Mouse (Mus musculus) megakaryocyte, adult 5-6 weeks (primary cell): ENCODE data around the gene Wasf3. TPM values are rescaled to one million over a fixed set of nuclear protein-coding genes. Genes with fewer than 3 reads are reported as not detected.
"Not testable (repeated sequence)": the region's sequence is repeated elsewhere in the genome, so short reads cannot be mapped to it uniquely, and the experiment has no call there.

ENCODE experiments used
- ATAC-seq: 2 replicates; pipeline ENCODE4 v1.8.0; 2016; ENCODE audit warnings: mild to moderate bottlenecking, inconsistent platforms; ENCODE audit not compliant: poor library complexity, severe bottlenecking
- total RNA-seq, 2 experiments: library from RNA; stranded (forward) in 1 of 2; stranded (reverse) in 1 of 2; fragments of 153-499, 151-499 nt in 1 of 2; fragments of 221-1000, 200-1000 nt in 1 of 2; gene quantifications; 2 replicates each; pipeline versions ENCODE4 v1.2.3 to v1.2.4; 2015 to 2017

Wasf3 gene
- total RNA-seq, 2 experiments from 2014 or later: not detected

DNA sequence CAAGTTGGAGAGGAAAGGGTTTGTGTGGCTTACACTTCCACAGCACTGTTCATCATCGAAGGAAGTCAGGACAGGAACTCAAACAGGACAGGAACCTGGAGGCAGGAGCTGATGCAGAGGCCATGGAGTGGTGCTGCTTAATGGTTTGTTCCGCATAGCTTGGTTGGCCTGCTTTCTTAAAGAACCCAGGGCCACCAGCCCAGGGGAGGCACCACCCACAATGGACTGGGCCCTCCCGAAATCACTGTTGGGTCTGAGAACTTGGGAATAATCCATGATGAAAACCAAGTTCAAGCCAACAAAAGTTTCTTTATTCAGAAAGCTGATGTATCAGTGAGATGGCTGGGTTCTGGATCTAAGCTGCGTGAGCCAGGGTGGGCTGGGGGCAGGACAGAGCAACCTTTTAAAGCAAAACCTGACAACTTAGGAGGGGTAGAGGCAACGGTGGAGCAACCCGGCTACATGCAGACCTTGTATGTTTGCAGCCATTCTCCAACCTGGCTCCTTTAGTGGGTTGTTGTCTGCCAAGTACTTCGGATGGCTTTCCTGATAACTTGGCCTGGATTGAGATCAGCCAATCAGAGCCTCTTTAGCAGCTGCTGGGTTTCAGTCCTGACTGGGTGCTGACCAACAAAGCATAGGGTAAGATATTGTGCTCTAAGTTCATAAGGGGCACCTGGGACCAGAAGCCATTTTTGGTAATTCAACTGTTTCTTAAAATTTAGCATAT, 13.8 kb downstream of the Wasf3 start:
- no peak for ATAC-seq

DNA sequence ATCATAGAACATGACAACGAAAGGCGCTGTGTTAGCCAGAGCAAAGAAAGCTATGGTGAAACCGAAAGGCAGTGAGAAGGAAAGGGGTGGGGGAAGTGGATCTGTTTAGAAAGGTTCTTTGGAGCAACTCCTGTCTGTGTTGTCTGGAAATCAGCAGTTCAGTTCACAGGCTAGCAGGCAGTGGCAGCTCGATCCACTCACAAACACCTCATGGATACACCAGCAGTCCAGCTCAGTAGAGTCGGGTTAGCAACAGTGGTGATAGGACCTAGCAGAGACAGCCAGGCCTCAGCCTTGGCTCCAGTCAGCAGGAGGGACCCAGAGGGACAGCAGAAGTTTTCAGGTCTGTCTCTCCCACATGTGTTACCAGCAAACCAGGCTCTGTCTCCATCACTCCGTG, 16.2 kb downstream of the Wasf3 start:
- not testable (repeated sequence) for ATAC-seq

DNA sequence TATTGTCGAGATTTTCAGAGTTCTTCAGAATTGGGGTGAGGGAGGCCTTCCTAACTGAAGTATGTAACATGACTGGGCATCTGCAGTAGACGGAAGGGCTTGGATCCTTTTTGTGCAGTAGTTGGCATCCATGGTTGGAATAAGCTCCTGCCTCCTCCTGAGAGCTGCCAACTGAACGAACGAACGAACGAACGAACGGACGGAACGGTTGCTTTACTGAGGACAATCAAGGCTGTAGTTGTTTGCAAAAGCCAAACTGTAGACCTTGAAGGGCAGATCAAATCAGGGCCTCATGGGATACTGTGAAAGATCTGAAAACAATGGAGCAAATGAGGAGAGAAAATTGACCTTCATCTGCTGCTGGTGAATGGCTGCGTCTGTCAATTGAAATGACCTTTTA, 17.5 kb downstream of the Wasf3 start:
- ATAC-seq: no peak

DNA sequence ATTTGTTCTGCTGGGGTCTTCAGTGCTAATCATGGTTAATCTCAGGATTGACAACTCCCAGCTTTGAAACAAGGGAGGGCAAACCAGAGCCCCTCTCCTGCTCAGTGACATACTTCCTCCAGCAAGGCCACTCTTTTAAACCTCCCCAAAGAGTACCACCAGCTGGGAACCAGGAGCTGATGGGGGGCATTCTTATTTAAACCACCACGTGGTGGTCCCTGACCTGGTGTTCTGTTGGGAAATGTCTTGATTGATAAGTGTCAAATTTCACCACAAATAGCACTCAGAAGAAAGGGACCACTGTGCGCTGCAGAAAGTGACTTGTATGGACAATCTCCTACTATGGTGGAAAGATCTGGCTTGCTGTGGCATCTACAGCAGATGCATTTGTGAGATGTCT, 19.1 kb downstream of the Wasf3 start:
- no peak for ATAC-seq

DNA sequence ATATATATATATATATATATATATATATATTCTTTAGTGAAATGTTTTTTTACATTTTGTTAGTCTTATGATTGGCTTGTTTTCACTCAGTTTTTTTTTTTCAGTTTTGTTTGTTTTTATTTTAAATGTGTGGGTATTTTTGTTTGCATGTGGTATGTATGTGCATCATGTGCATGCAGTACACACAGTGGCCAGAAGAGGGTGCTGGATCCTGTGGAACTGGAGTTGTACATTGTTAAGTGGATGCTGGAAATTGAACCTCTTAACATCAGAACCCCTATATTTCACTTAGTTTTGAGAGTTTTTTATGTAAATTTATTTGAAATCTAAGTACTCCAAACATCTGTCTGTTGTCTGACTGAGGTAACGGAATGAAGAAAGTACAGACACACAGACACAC, 21.3 kb downstream of the Wasf3 start:
- no peak for ATAC-seq

DNA sequence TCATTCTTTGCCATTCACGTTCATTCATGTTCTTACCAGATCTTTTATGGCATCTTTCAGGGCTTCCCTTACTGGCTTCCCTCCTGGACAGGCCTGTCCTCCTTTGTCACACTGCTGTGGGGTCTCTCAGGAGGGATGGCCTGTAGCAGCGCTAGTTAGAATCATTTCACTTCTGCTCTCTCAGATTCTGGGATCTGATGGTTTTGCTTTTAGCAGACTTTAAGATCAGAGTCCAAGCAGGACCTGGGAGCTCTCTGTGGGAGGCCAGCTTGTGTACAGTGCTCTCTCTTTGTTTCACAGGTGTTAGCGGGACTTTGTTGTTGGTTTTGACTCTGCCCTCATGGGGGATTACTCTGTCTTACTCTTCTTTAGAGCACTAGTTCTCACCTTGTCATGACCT, 23.0 kb downstream of the Wasf3 start:
- ATAC-seq: no peak

DNA sequence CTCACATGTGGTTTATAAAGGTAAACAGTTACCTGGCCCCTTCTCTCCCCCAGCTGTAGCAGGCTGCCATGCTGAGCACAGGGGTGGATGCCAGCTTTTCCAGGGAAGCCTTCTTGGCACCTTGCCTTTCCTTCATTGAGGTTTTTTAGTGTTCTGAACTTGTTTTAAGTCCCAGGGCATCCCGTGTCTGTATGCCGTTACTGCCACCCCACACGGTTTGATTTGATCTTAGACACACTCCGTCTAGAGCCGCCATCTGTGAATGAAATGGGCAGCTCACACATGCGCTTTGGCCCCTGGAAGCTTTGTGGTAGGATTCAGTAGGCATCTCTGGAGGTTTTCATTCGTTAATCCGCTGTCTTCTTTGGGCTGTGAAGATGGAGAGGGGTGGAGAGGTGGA, 23.8 kb downstream of the Wasf3 start:
- no peak for ATAC-seq

DNA sequence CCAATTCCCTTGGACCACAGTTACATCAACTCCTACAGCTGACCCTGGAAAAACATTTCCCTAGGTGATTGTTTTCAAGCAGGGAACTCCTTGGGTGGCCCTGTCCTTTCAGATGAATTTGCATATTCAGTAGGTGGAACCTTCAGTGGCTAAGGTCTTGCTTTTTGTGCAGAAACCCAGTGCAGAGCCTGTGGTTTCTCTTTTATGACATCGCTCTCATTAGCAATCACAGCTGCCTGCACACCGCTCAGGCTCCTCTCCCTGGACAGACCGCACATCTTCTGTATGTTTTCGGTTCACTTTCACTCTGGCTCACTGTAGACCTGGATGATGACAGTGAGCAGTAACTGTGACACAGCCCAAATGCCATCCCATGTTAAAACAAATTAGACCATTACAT, 26.0 kb downstream of the Wasf3 start:
- ATAC-seq: no peak

DNA sequence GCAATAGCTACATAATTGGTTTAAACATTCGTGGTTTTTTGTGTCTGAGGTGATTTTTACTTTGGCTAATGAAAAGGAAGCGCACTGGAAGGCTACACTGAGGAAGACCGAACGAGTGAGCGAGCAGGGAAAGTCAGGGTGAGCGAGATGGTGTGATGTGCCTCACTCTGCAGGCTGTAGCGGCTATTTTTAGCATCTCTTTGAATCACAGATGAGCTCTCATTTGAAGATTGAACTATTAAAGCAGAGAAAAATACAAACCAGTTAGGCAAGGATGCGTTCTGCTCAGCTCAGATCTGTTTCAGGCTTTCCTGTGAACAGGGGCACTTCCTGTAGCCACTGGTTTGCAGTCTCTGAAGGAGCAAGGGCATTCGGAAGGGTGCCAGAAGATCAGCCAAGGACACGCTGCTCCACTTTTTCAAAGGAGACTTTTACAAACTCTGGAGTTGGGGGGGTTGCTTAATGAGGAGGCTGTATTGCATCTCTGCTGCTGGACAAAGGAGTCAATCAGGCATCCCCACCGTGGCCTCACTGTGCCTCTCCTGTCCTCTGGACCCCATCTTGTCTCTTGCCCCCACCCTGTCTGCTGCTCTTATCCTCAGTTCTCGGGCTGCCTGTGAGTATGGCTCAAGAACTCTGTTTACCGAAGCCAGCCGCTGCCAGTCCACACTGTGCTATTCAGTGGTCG, 28.1 kb downstream of the Wasf3 start:
- no peak for ATAC-seq

DNA sequence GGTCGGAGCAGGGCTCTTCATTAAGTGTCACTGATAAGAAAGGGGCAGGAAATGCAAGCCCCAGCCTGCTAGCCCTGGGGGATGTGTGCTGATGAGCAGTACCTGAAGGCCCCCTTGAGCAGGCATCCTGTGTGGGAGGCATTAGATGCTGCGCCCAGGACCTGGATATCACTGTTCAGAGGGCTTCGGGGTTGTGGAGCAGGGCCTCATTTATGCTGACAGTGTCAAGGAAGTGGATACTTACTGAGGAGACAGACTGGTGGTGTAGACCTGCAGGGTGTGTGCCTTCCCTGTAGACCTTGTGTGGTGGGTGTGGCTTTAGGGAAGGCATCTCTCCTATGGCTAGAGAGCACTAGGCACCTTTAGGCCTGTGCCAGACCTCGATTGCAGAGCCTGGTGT, 29.8 kb downstream of the Wasf3 start:
- no peak for ATAC-seq

DNA sequence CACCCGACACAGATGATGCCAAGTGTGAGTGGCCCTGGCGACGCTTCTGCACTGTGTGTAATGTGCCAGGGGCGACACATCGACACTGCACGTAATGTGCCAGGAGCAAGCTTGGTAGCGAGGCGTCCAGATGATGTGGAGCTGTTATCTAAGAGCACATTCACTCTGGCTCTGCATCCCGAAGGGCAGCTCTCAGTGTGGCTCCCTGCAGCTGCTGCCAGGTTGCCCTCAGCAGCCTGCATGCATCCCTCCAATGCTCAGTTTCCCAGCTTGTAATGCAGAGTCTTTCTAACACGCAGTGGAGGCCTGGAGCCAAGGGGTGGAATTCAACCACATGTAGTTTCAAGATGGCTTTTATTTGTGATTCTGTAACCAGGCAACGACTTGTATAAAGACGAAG, 30.4 kb downstream of the Wasf3 start:
- ATAC-seq: no peak

DNA sequence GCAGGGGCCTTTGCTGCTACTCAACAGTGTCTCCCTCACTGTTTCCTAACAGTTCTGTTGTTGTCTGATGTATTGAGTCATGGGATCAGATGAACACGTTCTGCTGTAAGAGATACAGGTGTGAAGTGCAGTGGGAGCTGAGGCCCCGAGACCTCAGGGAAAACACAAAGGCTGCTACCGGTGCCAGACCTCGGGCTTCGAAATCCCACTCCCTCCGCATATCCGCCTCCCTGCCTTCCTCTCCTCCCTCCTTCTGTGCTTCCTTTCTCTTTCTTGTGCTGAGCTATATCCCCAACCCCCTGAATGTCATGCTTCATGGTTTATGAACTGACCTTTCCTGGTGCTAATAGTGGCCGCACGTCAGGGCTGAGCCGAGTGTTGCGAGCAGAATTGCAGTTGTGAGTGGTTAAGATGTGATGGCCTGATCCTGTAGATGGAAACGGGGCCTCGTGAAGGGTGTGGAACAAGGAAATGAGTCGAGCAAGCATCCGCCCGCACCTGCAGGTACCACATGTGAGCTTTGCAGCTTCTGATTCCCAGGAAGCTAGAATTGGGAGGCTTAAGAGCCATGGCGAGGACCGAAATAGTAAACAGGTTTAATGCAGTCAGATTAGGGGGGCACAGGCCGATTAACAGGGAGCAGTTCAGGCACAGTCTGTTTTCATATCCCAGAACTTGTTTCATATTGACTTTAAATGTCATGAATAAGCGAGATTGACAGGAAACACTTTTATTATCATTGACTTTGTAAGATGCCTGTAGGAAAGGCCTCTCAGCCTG, 31.7 kb downstream of the Wasf3 start:
- ATAC-seq: no peak

DNA sequence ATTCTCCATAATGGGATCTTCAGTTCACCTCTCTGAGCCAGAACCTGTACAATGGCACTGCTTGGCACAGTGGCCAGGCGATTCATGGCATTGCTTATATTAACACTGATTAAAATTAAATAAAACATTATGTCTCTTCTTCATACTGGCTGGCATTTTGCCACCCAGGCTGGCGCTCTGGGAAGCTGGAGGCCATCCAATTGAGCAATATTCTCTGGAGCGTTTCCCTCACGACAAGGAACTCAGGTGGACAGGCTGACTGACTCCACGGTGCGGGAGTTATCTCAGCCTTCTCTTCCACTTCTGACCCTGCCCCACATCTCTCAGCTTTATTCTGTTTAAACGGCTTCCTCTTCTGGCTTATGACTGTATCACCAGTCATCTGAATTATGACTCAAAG, 33.3 kb downstream of the Wasf3 start:
- ATAC-seq: no peak

DNA sequence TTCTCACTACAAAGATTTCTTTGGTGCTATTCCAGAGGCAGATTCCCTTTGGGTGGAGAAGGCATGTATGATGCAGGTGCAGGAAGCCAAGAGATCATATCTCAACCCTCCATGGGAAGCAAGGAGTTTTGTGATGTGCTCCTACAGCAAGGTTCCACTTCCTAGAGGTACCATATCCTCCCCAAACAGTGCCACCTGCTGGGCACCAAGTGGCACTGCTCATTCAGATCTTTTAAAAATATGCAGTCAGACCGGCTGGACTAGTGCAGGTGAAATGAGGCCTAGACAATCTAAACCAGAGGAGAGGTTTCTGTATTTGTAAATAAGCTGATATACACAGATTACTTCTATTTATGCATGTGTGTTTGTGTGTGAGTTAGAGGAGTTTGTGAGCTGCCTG, 35.3 kb downstream of the Wasf3 start:
- ATAC-seq: peak; percentile 66; the same call in 1 of the 2 replicates

DNA sequence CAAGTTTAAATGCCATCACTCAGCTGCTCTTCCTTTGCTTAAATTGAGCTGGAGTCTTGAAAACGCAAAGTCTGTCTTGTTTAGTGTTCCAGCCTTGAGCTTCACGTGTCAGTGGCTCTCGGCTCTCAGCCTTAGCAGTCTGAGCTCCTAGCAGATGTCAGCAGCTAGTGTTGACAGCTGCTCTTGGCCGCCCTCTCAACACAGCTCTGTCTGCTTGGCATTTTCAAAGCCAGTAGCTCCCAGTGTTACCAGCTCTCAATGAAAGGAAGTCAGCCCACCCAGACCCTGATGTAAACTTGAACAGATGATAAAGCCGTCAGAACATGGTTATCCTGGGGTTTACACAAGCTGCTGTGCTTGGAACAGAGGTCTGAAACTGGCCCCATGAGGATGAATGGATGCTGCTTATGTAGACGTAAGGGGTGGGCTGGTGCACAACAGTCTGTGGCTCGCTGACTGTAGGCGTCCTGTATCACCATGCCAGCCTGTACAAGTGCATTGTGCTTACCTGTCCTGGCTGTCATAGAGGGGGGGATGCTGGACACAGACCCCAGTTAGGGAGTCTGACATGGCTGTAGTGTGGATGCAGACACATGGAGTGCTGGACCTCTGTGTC, 40.0 kb downstream of the Wasf3 start:
- ATAC-seq: no peak

DNA sequence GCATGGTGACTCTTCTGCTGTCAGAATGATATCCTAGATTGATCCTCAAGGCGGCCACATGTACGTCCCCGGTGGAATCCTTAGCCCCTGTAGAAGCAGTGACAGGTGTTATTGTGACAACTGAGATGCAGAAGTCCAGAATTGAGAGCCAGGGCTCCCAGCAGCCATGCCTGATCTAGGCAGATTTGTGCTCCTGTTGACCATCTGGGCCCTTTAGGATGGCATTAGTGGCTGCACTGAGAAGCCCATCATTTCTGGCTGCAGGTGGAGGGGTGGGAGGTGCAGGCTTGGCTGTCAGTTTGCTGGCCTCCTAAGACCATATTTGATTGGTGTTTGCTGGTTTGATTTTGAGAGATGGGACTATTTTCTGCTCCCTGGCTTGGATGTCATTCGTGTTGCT, 40.9 kb downstream of the Wasf3 start:
- ATAC-seq: no peak

DNA sequence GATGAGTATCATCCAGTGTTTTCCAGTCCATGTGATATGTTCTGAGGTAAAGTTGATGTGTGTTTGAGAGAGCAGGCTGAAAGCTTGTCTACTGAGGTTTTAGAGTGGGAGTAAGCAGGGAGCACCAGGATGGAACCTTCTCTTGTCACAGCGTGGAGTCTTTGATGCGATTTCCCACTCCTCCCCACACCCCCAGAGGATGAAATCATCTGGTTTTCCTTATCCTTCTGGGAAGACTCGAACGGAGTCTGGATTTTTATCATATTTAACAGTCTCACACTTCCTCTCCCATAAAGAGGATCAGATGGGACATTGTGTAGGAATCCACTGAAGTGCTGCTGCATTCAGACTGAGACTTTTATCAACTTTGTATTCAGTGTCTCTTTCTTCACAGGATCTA, 43.3 kb downstream of the Wasf3 start:
- ATAC-seq: no peak

DNA sequence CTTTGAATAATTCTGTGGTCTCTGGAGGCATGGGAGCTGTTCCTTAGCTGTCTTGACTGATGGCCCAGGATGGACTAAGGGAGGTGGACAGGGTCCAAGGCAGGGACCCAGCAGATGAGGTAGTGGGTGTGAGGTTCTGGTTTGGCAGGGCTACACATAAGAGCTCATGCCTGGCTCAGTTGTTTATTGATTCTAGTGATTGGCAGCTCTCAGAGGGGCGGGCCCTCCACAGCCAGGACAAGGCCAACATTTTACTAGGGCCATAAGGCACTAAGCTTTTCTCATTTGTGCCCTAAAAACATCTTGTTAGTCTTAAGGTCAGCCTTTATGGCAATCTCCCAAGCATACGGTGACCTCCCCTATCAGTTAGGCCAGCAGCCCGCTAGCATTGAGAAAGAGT, 47.0 kb downstream of the Wasf3 start:
- no peak for ATAC-seq

DNA sequence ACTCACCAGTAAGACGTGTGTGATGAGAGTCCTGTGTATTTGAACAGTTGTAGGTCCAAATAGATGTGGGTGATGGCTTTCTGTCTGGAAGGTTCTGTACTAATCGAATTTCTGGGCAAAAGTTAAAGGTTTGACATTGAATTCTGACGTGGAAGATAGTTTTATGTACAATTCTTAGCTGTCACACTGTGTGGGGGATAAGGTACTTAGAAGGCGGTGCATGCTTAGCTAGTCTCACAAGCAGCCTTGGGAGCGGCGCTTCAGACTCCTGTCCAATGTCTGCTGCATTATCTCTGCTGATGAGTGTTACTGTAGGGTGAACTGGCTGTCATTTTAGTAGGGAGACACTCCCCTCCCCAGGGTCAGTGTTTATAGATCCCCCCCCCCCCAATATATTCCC, 47.7 kb downstream of the Wasf3 start:
- ATAC-seq: no peak

DNA sequence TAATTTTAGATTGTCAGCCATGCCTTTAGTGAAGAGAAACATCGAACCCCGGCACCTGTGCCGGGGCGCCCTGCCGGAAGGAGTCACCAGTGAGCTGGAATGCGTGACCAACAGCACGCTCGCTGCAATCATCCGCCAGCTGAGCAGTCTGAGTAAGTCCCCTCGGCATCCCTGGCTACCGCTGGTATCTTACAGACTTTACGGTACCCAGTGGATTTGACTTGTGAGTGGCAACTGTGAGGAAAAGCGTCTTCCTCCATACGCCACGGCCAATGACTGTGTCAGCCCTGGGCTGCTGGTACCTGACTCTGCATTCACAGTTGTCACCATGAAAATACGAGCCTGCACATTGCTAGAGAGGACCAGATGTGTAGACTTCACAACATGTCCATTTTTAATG, 50.5 kb downstream of the Wasf3 start:
- no peak for ATAC-seq

DNA sequence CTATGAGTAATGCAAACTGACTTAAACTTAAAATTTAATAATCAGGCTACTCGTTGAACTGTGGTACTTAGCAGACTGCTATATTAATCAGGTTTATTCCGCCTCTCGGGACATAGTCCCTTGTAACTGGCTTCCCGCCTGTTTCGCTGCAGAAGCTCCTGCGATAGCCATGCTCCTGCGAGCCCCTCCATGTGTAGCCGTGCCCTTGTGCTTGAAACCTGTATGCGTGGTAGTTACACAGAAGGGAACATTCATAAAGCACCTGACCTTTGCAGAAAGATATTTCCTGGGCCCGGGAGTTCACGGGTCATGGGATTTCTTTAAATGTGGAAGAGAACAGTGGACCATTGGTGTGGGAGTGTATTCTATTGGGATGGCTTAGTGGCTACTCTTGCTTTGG, 52.0 kb downstream of the Wasf3 start:
- no peak for ATAC-seq
